23 mouse cellular contexts compared by ENCODE assay signal in genomic region chr16:90693625-90694024, GRCm38 (mm10). TPM values are rescaled to one million over a fixed set of nuclear protein-coding genes. Genes with fewer than 3 reads are reported as not detected.
"Had no signal": no experiment of that assay in that cellular context is flagged by ENCODE, and none has a peak within 500 bp of the region (broad histone marks: within the 10 kb centered on the region; RNA-seq: fewer than 3 reads in every experiment).

No protein-coding gene starts in this region.

- H3K4me1 ChIP-seq: kidney, embryonic 15.5 days had no signal

- H3K4me2 ChIP-seq: forebrain, embryonic 15.5 days; heart, embryonic 11.5 days; heart, embryonic 13.5 days; heart, embryonic 15.5 days; hindbrain, embryonic 13.5 days; hindbrain, embryonic 15.5 days; kidney, embryonic 15.5 days had no signal

- H3K9me3 ChIP-seq: forebrain, embryonic 15.5 days; heart, embryonic 13.5 days; heart, embryonic 15.5 days; hindbrain, embryonic 13.5 days; hindbrain, embryonic 15.5 days; kidney, embryonic 15.5 days had no signal

- H3K36me3 ChIP-seq: forebrain, embryonic 15.5 days; heart, embryonic 13.5 days; heart, embryonic 15.5 days; hindbrain, embryonic 13.5 days; hindbrain, embryonic 15.5 days; kidney, embryonic 15.5 days had no signal

- H3K9ac ChIP-seq: forebrain, embryonic 15.5 days; forebrain, postnatal 0 days; heart, embryonic 13.5 days; heart, embryonic 15.5 days; hindbrain, embryonic 13.5 days; hindbrain, embryonic 15.5 days; kidney, embryonic 15.5 days had no signal

- H3K27me3 ChIP-seq: forebrain, embryonic 15.5 days; heart, embryonic 13.5 days; heart, embryonic 15.5 days; hindbrain, embryonic 15.5 days; kidney, embryonic 15.5 days had no signal

- H3K27ac ChIP-seq: heart, embryonic 13.5 days; heart, embryonic 15.5 days; kidney, embryonic 15.5 days; kidney, postnatal 0 days had no signal

- H3K4me3 ChIP-seq: forebrain, embryonic 15.5 days; heart, adult 2 months; heart, embryonic 13.5 days; heart, embryonic 15.5 days; hindbrain, embryonic 13.5 days; hindbrain, embryonic 15.5 days; kidney, embryonic 15.5 days had no signal

- DNase-seq: forebrain, postnatal 0 days; gastrocnemius, postnatal 36 days; heart, adult 2 months; heart, postnatal 36 days; kidney, adult 11 months; kidney, adult 2 months; kidney, adult 9 months; kidney, postnatal 14 days; kidney, postnatal 36 days; layer of hippocampus, adult 9-11 months; layer of hippocampus, postnatal 36 days; left cerebral cortex, postnatal 4 days had no signal

- ATAC-seq: intestine, embryonic 16.5 days had no signal

RNA-seq across cellular contexts. Expression of gene Mrap, which starts 44.4 kb away (rescaled TPM):
- total RNA-seq: hematopoietic stem cell, adult 5-6 weeks; left cerebral cortex, postnatal 4 days had no signal
- polyA plus RNA-seq: forebrain, embryonic 15.5 days; hindbrain, embryonic 13.5 days; intestine, embryonic 14.5 days; kidney, postnatal 0 days had no signal
